Mouse (Mus musculus): Measurements from ENCODE around the gene Myt1l. TPM values are rescaled to one million over a fixed set of nuclear protein-coding genes. Genes with fewer than 3 reads are reported as not detected.

The Myt1l gene
- polyA plus RNA-seq, 1 experiment, result 369 TPM

DNA sequence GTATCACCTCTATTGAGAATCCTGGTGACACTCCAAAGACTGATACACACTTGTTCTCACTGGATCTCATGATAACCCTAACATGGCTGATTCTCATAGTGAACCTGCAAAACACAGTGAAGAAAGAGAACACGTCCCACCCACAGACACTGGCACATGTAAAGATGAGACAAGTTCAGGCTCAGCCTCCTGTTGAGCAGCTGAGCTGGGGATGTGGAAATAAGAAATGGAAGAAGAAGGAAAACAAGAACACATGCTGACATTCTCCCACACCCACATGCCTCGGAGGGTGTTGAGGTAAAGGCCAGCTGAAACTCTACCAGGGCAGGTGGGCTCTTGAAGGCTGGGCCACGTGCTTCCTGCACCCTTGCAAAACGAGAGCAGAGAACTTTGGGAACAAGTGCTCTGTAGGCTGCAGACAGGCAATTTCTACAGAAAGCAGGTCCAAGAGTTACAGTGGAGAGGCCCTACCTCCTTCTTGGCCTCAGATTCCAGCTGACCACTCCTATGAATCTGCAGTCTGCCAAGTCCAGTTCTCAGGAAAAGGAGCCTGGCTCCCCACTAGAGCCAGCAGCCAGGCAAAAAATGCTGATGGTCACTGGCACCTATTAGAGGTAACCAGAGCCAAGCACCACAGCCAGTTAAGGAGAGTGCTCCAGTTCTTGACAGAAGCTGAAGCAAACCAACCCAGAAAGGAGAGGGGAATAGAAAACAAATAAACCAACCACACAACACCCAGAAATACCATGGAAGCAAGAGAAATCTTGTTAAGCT is 376.1 kb downstream of the Myt1l start:
- H3K4me1 ChIP-seq (ENCODE audit: control insufficient read depth, insufficient read depth, low read length), result peaks cover 7% of the 10 kb centered on the region; the same call in 1 of the 2 replicates
- 42% methylated on average over 4 of the region's 4 CpGs for WGBS
- H3K27ac ChIP-seq (ENCODE audit: insufficient read depth, low read depth, low read length), result no peak overlapping the region
- no peak overlapping the region for H3K4me3 ChIP-seq (ENCODE audit: insufficient read depth, low read depth, low read length)
- no peak for TF ChIP-seq CTCF (IDR thresholded peaks at IDR 0.05; ENCODE audit: insufficient read depth, low read depth, low read length)
- no peak for TF ChIP-seq POLR2A (IDR thresholded peaks at IDR 0.05; ENCODE audit: insufficient read depth, low read depth, low read length)

DNA sequence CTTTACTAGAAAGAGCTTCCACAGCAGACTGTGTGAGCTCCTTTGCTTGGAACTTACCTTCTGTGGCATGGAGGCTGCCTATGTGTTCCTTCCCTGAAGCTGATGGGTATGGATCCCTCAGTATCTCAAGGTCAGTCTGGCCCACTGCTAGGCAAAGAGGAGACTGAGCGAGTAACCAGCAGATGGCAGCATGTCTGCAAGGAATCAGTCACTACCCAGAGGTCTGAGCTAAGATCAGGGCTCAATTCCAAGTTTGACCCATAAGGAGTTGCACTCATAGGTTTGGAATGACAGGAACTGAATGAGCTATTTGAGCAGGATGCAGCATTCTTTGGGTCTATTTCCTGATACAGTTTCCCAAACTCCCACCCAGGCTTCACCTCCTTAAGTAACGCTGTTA is 378.9 kb downstream of the Myt1l start:
- no peak overlapping the region for H3K4me3 ChIP-seq (ENCODE audit: insufficient read depth, low read depth, low read length)
- TF ChIP-seq CTCF (IDR thresholded peaks at IDR 0.05; ENCODE audit: insufficient read depth, low read depth, low read length) (no peak), POLR2A (IDR thresholded peaks at IDR 0.05; ENCODE audit: insufficient read depth, low read depth, low read length) (no peak)
- H3K4me1 ChIP-seq (ENCODE audit: control insufficient read depth, insufficient read depth, low read length), result peaks cover 7% of the 10 kb centered on the region; the same call in 1 of the 2 replicates
- no peak overlapping the region for H3K27ac ChIP-seq (ENCODE audit: insufficient read depth, low read depth, low read length)
- 53% methylated on average over 2 of the region's 2 CpGs for WGBS

DNA sequence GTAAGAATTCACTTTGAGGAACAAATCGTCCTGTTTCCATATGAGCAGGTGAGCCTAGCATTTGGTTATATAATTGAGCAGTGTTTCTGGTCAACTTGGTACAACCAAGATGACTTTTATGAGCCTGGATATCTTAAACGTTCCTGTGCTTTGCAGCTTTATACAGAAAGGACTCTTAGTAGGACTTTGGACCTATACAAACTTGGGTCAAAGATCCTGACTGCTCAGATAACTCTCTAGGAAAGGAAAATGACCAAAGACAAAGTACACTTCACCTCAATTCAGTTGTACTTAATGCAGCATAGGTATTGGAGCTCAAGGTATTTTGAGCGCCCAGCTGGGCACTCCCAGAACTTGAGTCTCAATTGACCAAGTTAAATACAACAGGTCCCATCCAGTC is 388.0 kb downstream of the Myt1l start:
- Histone ChIP-seq H3K4me3 (ENCODE audit: insufficient read depth, low read depth, low read length) (no peak overlapping the region), H3K4me1 (ENCODE audit: control insufficient read depth, insufficient read depth, low read length) (peaks cover 6% of the 10 kb centered on the region), H3K27ac (ENCODE audit: insufficient read depth, low read depth, low read length) (no peak overlapping the region)
- 87% methylated on average over 3 of the region's 3 CpGs for WGBS
- no peak for TF ChIP-seq CTCF (IDR thresholded peaks at IDR 0.05; ENCODE audit: insufficient read depth, low read depth, low read length)
- TF ChIP-seq POLR2A (IDR thresholded peaks at IDR 0.05; ENCODE audit: insufficient read depth, low read depth, low read length), result no peak

DNA sequence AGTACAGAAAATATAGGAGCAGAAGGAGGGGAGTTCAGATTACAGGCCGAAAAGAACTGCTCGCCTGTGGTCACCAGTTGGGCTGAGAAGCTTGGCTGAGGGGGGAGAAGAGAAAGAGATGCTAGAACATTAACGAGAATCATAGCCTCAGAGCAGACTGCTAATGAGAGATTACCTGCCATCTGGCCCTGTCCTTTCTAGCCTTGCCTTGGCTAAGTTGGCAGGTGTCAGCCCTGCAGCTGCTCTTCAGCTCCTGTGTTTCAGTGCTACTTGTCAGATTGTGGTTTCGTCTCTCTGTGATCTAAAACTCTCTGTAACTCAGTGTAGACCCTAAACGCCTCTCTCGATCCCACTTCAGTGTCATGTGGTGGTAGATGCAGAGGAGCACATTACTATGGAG is 388.6 kb downstream of the Myt1l start:
- Histone ChIP-seq H3K4me3 (ENCODE audit: insufficient read depth, low read depth, low read length) (no peak overlapping the region), H3K4me1 (ENCODE audit: control insufficient read depth, insufficient read depth, low read length) (peaks cover 6% of the 10 kb centered on the region), H3K27ac (ENCODE audit: insufficient read depth, low read depth, low read length) (no peak overlapping the region)
- 86% methylated on average over 6 of the region's 6 CpGs for WGBS
- TF ChIP-seq CTCF (IDR thresholded peaks at IDR 0.05; ENCODE audit: insufficient read depth, low read depth, low read length) (no peak), POLR2A (IDR thresholded peaks at IDR 0.05; ENCODE audit: insufficient read depth, low read depth, low read length) (no peak)

DNA sequence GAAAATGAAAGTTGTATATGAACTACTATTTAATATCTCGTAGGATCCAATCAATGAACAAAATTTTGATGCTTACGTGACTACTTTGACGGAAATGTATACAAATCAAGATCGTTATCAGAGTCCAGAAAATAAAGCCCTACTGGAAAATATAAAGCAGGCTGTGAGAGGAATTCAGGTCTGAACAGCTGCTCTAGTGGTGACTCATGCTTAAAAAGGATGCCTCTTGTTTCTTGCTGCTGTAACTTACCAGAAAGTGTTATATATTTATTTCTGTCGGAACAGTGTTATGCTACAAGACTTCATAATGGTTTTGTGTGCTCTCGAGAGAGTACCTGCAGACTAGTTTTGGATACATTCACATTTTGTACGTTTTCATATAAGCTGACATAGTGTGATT is 392.1 kb downstream of the Myt1l start:
- WGBS, result 44% methylated on average over 7 of the region's 7 CpGs
- no peak for TF ChIP-seq POLR2A (IDR thresholded peaks at IDR 0.05; ENCODE audit: insufficient read depth, low read depth, low read length)
- no peak for TF ChIP-seq CTCF (IDR thresholded peaks at IDR 0.05; ENCODE audit: insufficient read depth, low read depth, low read length)
- Histone ChIP-seq H3K4me1 (ENCODE audit: control insufficient read depth, insufficient read depth, low read length) (peaks cover 6% of the 10 kb centered on the region), H3K27ac (ENCODE audit: insufficient read depth, low read depth, low read length) (no peak overlapping the region), H3K4me3 (ENCODE audit: insufficient read depth, low read depth, low read length) (no peak overlapping the region)

DNA sequence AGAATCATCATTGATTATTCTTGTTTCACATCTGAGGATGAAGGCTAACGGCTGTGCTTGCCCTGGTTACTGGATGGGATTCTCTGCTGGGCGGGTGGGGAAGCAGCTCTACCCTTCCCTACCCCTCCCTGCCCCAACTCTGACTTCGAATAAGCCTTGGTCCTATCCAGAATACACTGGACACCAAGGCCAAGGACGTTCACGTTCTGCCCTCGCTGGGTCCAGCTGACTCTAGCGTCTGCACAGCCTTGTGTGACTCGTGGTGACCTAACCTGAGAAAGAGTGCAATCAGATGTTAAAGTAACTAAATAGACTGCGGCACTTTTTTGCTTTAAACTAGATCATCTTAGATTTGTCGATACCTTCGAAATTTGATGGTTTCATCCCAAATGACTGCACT is 393.3 kb downstream of the Myt1l start:
- Histone ChIP-seq H3K4me1 (ENCODE audit: control insufficient read depth, insufficient read depth, low read length) (peaks cover 6% of the 10 kb centered on the region), H3K4me3 (ENCODE audit: insufficient read depth, low read depth, low read length) (no peak overlapping the region), H3K27ac (ENCODE audit: insufficient read depth, low read depth, low read length) (no peak overlapping the region)
- 86% methylated on average over 11 of the region's 11 CpGs for WGBS
- TF ChIP-seq CTCF (IDR thresholded peaks at IDR 0.05; ENCODE audit: insufficient read depth, low read depth, low read length), result no peak
- TF ChIP-seq POLR2A (IDR thresholded peaks at IDR 0.05; ENCODE audit: insufficient read depth, low read depth, low read length), result no peak

DNA sequence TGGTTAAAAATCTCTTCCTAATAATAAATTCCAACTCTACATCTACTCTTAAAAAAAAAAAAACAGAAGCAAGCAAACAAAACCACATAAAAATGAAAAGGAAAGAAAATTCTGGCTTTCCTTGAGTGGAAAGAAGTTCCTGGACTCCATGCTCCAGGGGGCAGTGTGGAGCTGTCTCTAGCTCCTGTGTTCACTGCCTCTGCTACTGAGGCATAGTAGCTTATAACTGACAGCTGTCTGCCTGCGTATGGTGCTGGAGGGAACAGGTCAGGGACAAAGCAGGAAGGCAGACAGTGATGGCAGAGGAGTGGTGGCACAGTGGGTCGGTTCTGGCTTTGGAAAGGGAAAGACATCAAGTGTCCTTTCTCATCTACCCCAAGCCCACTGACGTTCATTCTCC is 398.7 kb downstream of the Myt1l start:
- H3K4me1 ChIP-seq (ENCODE audit: control insufficient read depth, insufficient read depth, low read length), result no peaks in the 10 kb centered on the region
- TF ChIP-seq CTCF (IDR thresholded peaks at IDR 0.05; ENCODE audit: insufficient read depth, low read depth, low read length), result no peak
- 35% methylated on average over 3 of the region's 3 CpGs for WGBS
- no peak overlapping the region for H3K4me3 ChIP-seq (ENCODE audit: insufficient read depth, low read depth, low read length)
- no peak overlapping the region for H3K27ac ChIP-seq (ENCODE audit: insufficient read depth, low read depth, low read length)

DNA sequence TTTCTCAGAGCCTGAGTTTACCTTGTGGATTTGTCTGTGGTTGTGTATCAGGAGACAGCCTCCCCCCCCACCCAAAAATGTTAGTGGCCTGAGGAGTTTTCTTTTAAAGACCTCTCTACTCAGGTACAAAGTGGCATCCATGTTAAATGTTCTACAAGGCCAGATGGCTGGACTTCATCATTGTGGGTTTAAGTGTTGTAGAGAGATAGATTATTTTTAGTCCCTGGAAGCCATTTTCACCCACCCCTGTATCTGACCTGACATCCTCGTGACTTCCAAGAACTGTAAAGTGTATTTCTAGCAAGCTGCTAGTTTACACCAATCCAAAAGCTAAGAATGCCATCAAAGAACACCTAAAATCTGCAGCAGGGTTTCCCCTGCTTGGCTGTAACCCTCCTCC is 402.4 kb downstream of the Myt1l start:
- 76% methylated on average over 1 of the region's 1 CpGs for WGBS
- H3K27ac ChIP-seq (ENCODE audit: insufficient read depth, low read depth, low read length), result no peak overlapping the region

DNA sequence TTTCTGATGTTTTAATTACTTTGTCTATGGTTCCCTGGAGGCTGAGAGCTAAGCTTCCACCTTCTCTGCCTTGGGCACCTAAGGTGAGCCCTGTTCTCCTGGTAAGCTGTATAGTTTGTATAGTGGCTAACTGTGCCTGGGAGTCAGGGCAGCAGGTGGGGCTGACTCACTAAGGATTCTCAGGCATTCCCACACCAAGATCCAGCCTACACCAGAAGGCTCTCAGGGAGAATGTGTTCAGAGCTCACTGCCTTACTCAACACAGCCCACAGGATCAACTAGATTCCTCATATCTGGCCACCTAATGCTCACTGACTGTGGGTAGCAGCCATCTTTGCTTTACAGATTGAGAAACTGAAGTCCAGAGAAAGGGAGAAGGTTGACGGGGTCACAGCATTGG is 404.8 kb downstream of the Myt1l start:
- WGBS, result 95% methylated on average over 1 of the region's 1 CpGs
- H3K27ac ChIP-seq (ENCODE audit: insufficient read depth, low read depth, low read length), result no peak overlapping the region
- TF ChIP-seq CTCF (IDR thresholded peaks at IDR 0.05; ENCODE audit: insufficient read depth, low read depth, low read length) (no peak), POLR2A (IDR thresholded peaks at IDR 0.05; ENCODE audit: insufficient read depth, low read depth, low read length) (no peak)
- H3K4me1 ChIP-seq (ENCODE audit: control insufficient read depth, insufficient read depth, low read length), result peaks cover 9% of the 10 kb centered on the region
- no peak overlapping the region for H3K4me3 ChIP-seq (ENCODE audit: insufficient read depth, low read depth, low read length)

More for the DNA sequence above, 402.4 kb downstream of the Myt1l start:
- peaks cover 6% of the 10 kb centered on the region for H3K4me1 ChIP-seq (ENCODE audit: control insufficient read depth, insufficient read depth, low read length)
- no peak overlapping the region for H3K4me3 ChIP-seq (ENCODE audit: insufficient read depth, low read depth, low read length)
- TF ChIP-seq CTCF (IDR thresholded peaks at IDR 0.05; ENCODE audit: insufficient read depth, low read depth, low read length) (no peak), POLR2A (IDR thresholded peaks at IDR 0.05; ENCODE audit: insufficient read depth, low read depth, low read length) (no peak)
